Mouse (Mus musculus): ENCODE measurements around the gene Supt6. TPM values are rescaled to one million over a fixed set of nuclear protein-coding genes. Genes with fewer than 3 reads are reported as not detected.

The Supt6 gene
- polyA plus RNA-seq, 1 experiment from 2014 or later: 9.5 TPM

Small RNA genes lying within 50 kb of the gene (microRNA-seq; reads per million reads assigned to microRNA genes)
- 1.8 reads per million for gene Mir7653

Other genes starting within 250 kb of the Supt6 start
- gene Dhrs13, start 213.7 kb downstream of the Supt6 start, polyA plus RNA-seq (2015; fragmentation: Nextera tagmentation; extraction: Ambion mirVana): 14.9 and 16.3 TPM in 2 replicates
- 25.1 and 27.3 TPM in 2 replicates for gene Flot2, start 208.1 kb downstream of the Supt6 start, polyA plus RNA-seq (2015; fragmentation: Nextera tagmentation; extraction: Ambion mirVana)
- 13.8 and 13.9 TPM in 2 replicates for gene Eral1, start 165.6 kb downstream of the Supt6 start, polyA plus RNA-seq (2015; fragmentation: Nextera tagmentation; extraction: Ambion mirVana)
- gene Fam222b, start 151.3 kb downstream of the Supt6 start, polyA plus RNA-seq (2015; fragmentation: Nextera tagmentation; extraction: Ambion mirVana): 4.2 and 4.3 TPM in 2 replicates
- gene Traf4, start 80.4 kb downstream of the Supt6 start, polyA plus RNA-seq (2015; fragmentation: Nextera tagmentation; extraction: Ambion mirVana): 27.5 and 32.4 TPM in 2 replicates
- gene Nek8, start 69.3 kb downstream of the Supt6 start, polyA plus RNA-seq (2015; fragmentation: Nextera tagmentation; extraction: Ambion mirVana): 8.1 and 11.4 TPM in 2 replicates
- gene Tlcd1, start 69.3 kb downstream of the Supt6 start, polyA plus RNA-seq (2015; fragmentation: Nextera tagmentation; extraction: Ambion mirVana): 43.3 and 44.5 TPM in 2 replicates
- gene Rpl23a, start 62.4 kb downstream of the Supt6 start, polyA plus RNA-seq (2015; fragmentation: Nextera tagmentation; extraction: Ambion mirVana): 569 and 671 TPM in 2 replicates
- 15.2 and 16.3 TPM in 2 replicates for gene Rab34, start 57.6 kb downstream of the Supt6 start, polyA plus RNA-seq (2015; fragmentation: Nextera tagmentation; extraction: Ambion mirVana)
- gene Proca1, start 52.6 kb downstream of the Supt6 start, polyA plus RNA-seq (2015; fragmentation: Nextera tagmentation; extraction: Ambion mirVana): 0.24 and 0.55 TPM in 2 replicates
- 29.0 and 33.7 TPM in 2 replicates for gene Sdf2, start 241 bp downstream of the Supt6 start, polyA plus RNA-seq (2015; fragmentation: Nextera tagmentation; extraction: Ambion mirVana)
- 24.8 and 28.4 TPM in 2 replicates for gene 2610507B11Rik, start 15.8 kb upstream of the Supt6 start, polyA plus RNA-seq (2015; fragmentation: Nextera tagmentation; extraction: Ambion mirVana)
- gene BC030499, start 44.9 kb upstream of the Supt6 start, polyA plus RNA-seq (2015; fragmentation: Nextera tagmentation; extraction: Ambion mirVana): 0.22 TPM in 1 of 2 replicates, not detected in the other
- gene Spag5, start 55.5 kb upstream of the Supt6 start, polyA plus RNA-seq (2015; fragmentation: Nextera tagmentation; extraction: Ambion mirVana): 34.8 and 35.0 TPM in 2 replicates
- 10.5 and 13.3 TPM in 2 replicates for gene Aldoc, start 77.0 kb upstream of the Supt6 start, polyA plus RNA-seq (2015; fragmentation: Nextera tagmentation; extraction: Ambion mirVana)
- 31.1 and 33.3 TPM in 2 replicates for gene Pigs, start 82.4 kb upstream of the Supt6 start, polyA plus RNA-seq (2015; fragmentation: Nextera tagmentation; extraction: Ambion mirVana)
- 27.4 and 29.4 TPM in 2 replicates for gene Unc119, start 97.5 kb upstream of the Supt6 start, polyA plus RNA-seq (2015; fragmentation: Nextera tagmentation; extraction: Ambion mirVana)
- gene Foxn1, start 140.6 kb upstream of the Supt6 start, polyA plus RNA-seq (2015; fragmentation: Nextera tagmentation; extraction: Ambion mirVana): not detected in 2 replicates
- gene Slc13a2, start 176.2 kb upstream of the Supt6 start, polyA plus RNA-seq (2015; fragmentation: Nextera tagmentation; extraction: Ambion mirVana): 0.05 TPM in 1 of 2 replicates, not detected in the other
- 6.5 and 7.8 TPM in 2 replicates for gene Slc46a1, start 219.7 kb upstream of the Supt6 start, polyA plus RNA-seq (2015; fragmentation: Nextera tagmentation; extraction: Ambion mirVana)